Mouse (Mus musculus): ENCODE measurements at regions not wholly inside any gene's neighbourhood (a gene's known extent, or its start where the extent isn't known, plus 50 kb on each side); places are given as distances from the start of the nearest gene placed in this dataset.

- H3K36me3 ChIP-seq: no peaks in the 10 kb centered on the region
- no peak overlapping the region for H3K4me3 ChIP-seq
- H3K27ac ChIP-seq (replicated peaks): no peak overlapping the region
- no peak overlapping the region for H3K9ac ChIP-seq
- H3K9me3 ChIP-seq: no peaks in the 10 kb centered on the region
- H3K4me2 ChIP-seq: no peak overlapping the region
- ATAC-seq (ENCODE audit: extremely low read depth, insufficient number of reproducible peaks, low FRiP score, low TSS enrichment): no peak
- 72% methylated on average over 7 of the region's 7 CpGs for WGBS
- peaks cover 7% of the 10 kb centered on the region for H3K4me1 ChIP-seq
- H3K27me3 ChIP-seq (replicated peaks): peaks cover 31% of the 10 kb centered on the region
Measured at GRCm38 (mm10) chr14:48753084-48753483, 79.5 kb upstream of the Otx2 start.

GRCm38 (mm10) chr14:48752579-48752905 lies 78.9 kb upstream of the Otx2 start:
- Histone ChIP-seq H3K27me3 (replicated peaks) (peaks cover 31% of the 10 kb centered on the region), H3K4me1 (peaks cover 7% of the 10 kb centered on the region)
- ATAC-seq (ENCODE audit: extremely low read depth, insufficient number of reproducible peaks, low FRiP score, low TSS enrichment): no peak

GRCm38 (mm10) chr14:48751751-48752578 lies 78.3 kb upstream of the Otx2 start:
- no peak for ATAC-seq (ENCODE audit: extremely low read depth, insufficient number of reproducible peaks, low FRiP score, low TSS enrichment)
- peak overlapping the region; percentile 69 for H3K4me2 ChIP-seq
- WGBS: 12% methylated on average over 18 of the region's 18 CpGs

More at GRCm38 (mm10) chr14:48752579-48752905, 78.9 kb upstream of the Otx2 start:
- no peak overlapping the region for H3K9ac ChIP-seq
- H3K36me3 ChIP-seq: no peaks in the 10 kb centered on the region
- H3K27ac ChIP-seq (replicated peaks): no peak overlapping the region
- H3K4me3 ChIP-seq: peak overlapping the region; percentile 42
- H3K9me3 ChIP-seq: no peaks in the 10 kb centered on the region
- WGBS: 37% methylated on average over 8 of the region's 8 CpGs
- H3K4me2 ChIP-seq: peak overlapping the region; percentile 69

GRCm38 (mm10) chr14:48750994-48751393 lies 77.4 kb upstream of the Otx2 start:
- no peak overlapping the region for H3K4me3 ChIP-seq
- ATAC-seq (ENCODE audit: extremely low read depth, insufficient number of reproducible peaks, low FRiP score, low TSS enrichment): no peak
- H3K27ac ChIP-seq (replicated peaks): no peak overlapping the region
- H3K4me1 ChIP-seq: peaks cover 7% of the 10 kb centered on the region
- H3K9ac ChIP-seq: no peak overlapping the region
- no peaks in the 10 kb centered on the region for H3K36me3 ChIP-seq
- H3K9me3 ChIP-seq: no peaks in the 10 kb centered on the region
- WGBS: 38% methylated on average over 6 of the region's 6 CpGs
- peaks cover 31% of the 10 kb centered on the region for H3K27me3 ChIP-seq (replicated peaks)
- no peak overlapping the region for H3K4me2 ChIP-seq

More at GRCm38 (mm10) chr14:48751751-48752578, 78.3 kb upstream of the Otx2 start:
- no peak overlapping the region for H3K27ac ChIP-seq (replicated peaks)
- H3K36me3 ChIP-seq: no peaks in the 10 kb centered on the region
- H3K27me3 ChIP-seq (replicated peaks): peaks cover 31% of the 10 kb centered on the region
- H3K9ac ChIP-seq: peak overlapping the region; percentile 52; the same call in 1 of the 2 replicates
- no peaks in the 10 kb centered on the region for H3K9me3 ChIP-seq
- peaks cover 7% of the 10 kb centered on the region for H3K4me1 ChIP-seq
- peak overlapping the region; percentile 42 for H3K4me3 ChIP-seq

- no peaks in the 10 kb centered on the region for H3K9me3 ChIP-seq
- peaks cover 28% of the 10 kb centered on the region for H3K27me3 ChIP-seq (replicated peaks)
- no peak for ATAC-seq (ENCODE audit: extremely low read depth, insufficient number of reproducible peaks, low FRiP score, low TSS enrichment)
- H3K4me1 ChIP-seq: peaks cover 7% of the 10 kb centered on the region
- no peak overlapping the region for H3K9ac ChIP-seq
- no peaks in the 10 kb centered on the region for H3K36me3 ChIP-seq
- no peak overlapping the region for H3K4me2 ChIP-seq
- H3K27ac ChIP-seq (replicated peaks): no peak overlapping the region
- H3K4me3 ChIP-seq: no peak overlapping the region
- 87% methylated on average over 12 of the region's 12 CpGs for WGBS
Measured at GRCm38 (mm10) chr14:48748976-48749375, 75.4 kb upstream of the Otx2 start.

- no peaks in the 10 kb centered on the region for H3K36me3 ChIP-seq
- no peak overlapping the region for H3K4me2 ChIP-seq
- no peak overlapping the region for H3K9ac ChIP-seq
- WGBS: 82% methylated on average over 1 of the region's 1 CpGs
- H3K27ac ChIP-seq (replicated peaks): no peak overlapping the region
- no peak overlapping the region for H3K4me3 ChIP-seq
- ATAC-seq (ENCODE audit: extremely low read depth, insufficient number of reproducible peaks, low FRiP score, low TSS enrichment): no peak
- H3K4me1 ChIP-seq: peaks cover 7% of the 10 kb centered on the region
- H3K27me3 ChIP-seq (replicated peaks): peaks cover 19% of the 10 kb centered on the region
- no peaks in the 10 kb centered on the region for H3K9me3 ChIP-seq
Measured at GRCm38 (mm10) chr14:48747936-48748335, 74.3 kb upstream of the Otx2 start.

GRCm38 (mm10) chr14:48740942-48741602 lies 67.5 kb upstream of the Otx2 start:
- ATAC-seq (ENCODE audit: extremely low read depth, insufficient number of reproducible peaks, low FRiP score, low TSS enrichment): no peak
- H3K27ac ChIP-seq (replicated peaks): no peak overlapping the region

GRCm38 (mm10) chr14:48739121-48739520 lies 65.5 kb upstream of the Otx2 start:
- Histone ChIP-seq H3K4me3 (no peak overlapping the region), H3K9ac (no peak overlapping the region), H3K4me2 (no peak overlapping the region), H3K36me3 (no peaks in the 10 kb centered on the region), H3K4me1 (no peaks in the 10 kb centered on the region), H3K9me3 (no peaks in the 10 kb centered on the region), H3K27me3 (replicated peaks) (no peaks in the 10 kb centered on the region), H3K27ac (replicated peaks) (no peak overlapping the region)
- WGBS: 69% methylated on average over 4 of the region's 4 CpGs
- ATAC-seq (ENCODE audit: extremely low read depth, insufficient number of reproducible peaks, low FRiP score, low TSS enrichment): no peak

More at GRCm38 (mm10) chr14:48740942-48741602, 67.5 kb upstream of the Otx2 start:
- no peaks in the 10 kb centered on the region for H3K4me1 ChIP-seq
- WGBS: 54% methylated on average over 7 of the region's 7 CpGs
- H3K36me3 ChIP-seq: no peaks in the 10 kb centered on the region
- H3K9ac ChIP-seq: no peak overlapping the region
- H3K4me2 ChIP-seq: no peak overlapping the region
- H3K4me3 ChIP-seq: no peak overlapping the region
- no peaks in the 10 kb centered on the region for H3K27me3 ChIP-seq (replicated peaks)
- H3K9me3 ChIP-seq: no peaks in the 10 kb centered on the region

GRCm38 (mm10) chr14:48738641-48739040 lies 65.0 kb upstream of the Otx2 start:
- no peak for ATAC-seq (ENCODE audit: extremely low read depth, insufficient number of reproducible peaks, low FRiP score, low TSS enrichment)
- Histone ChIP-seq H3K4me1 (no peaks in the 10 kb centered on the region), H3K27me3 (replicated peaks) (no peaks in the 10 kb centered on the region), H3K4me3 (no peak overlapping the region), H3K9me3 (no peaks in the 10 kb centered on the region), H3K9ac (no peak overlapping the region), H3K36me3 (no peaks in the 10 kb centered on the region), H3K27ac (replicated peaks) (no peak overlapping the region), H3K4me2 (no peak overlapping the region)
- WGBS: 77% methylated on average over 10 of the region's 10 CpGs

GRCm38 (mm10) chr14:48738213-48738612 lies 64.6 kb upstream of the Otx2 start:
- H3K9ac ChIP-seq: no peak overlapping the region
- H3K27ac ChIP-seq (replicated peaks): no peak overlapping the region
- H3K36me3 ChIP-seq: no peaks in the 10 kb centered on the region
- H3K27me3 ChIP-seq (replicated peaks): no peaks in the 10 kb centered on the region
- H3K4me1 ChIP-seq: no peaks in the 10 kb centered on the region
- H3K4me2 ChIP-seq: no peak overlapping the region
- H3K9me3 ChIP-seq: no peaks in the 10 kb centered on the region
- no peak for ATAC-seq (ENCODE audit: extremely low read depth, insufficient number of reproducible peaks, low FRiP score, low TSS enrichment)
- no peak overlapping the region for H3K4me3 ChIP-seq
- WGBS: 74% methylated on average over 10 of the region's 10 CpGs

- H3K9me3 ChIP-seq: no peaks in the 10 kb centered on the region
- H3K4me1 ChIP-seq: no peaks in the 10 kb centered on the region
- H3K36me3 ChIP-seq: no peaks in the 10 kb centered on the region
- WGBS: 65% methylated on average over 14 of the region's 14 CpGs
- no peak overlapping the region for H3K27ac ChIP-seq (replicated peaks)
- no peak overlapping the region for H3K4me2 ChIP-seq
- H3K9ac ChIP-seq: no peak overlapping the region
- no peaks in the 10 kb centered on the region for H3K27me3 ChIP-seq (replicated peaks)
- H3K4me3 ChIP-seq: no peak overlapping the region
- no peak for ATAC-seq (ENCODE audit: extremely low read depth, insufficient number of reproducible peaks, low FRiP score, low TSS enrichment)
Measured at GRCm38 (mm10) chr14:48736969-48737860, 63.6 kb upstream of the Otx2 start.
